Mouse (Mus musculus) E14TG2a.4 (cell line): Measurements from ENCODE around the gene Pigx.
"Not testable (repeated sequence)": the region's sequence is repeated elsewhere in the genome, so short reads cannot be mapped to it uniquely, and the experiment has no call there.

ENCODE experiments used
- H3K27me3 ChIP-seq: 2 replicates; pipeline ENCODE4 v1.6.1; 2014; ENCODE audit warnings: low read length, control low read depth; ENCODE audit not compliant: insufficient read depth
- H3K36me3 ChIP-seq: 2 replicates; pipeline ENCODE4 v1.6.1; 2014; ENCODE audit warnings: low read length, control low read depth; ENCODE audit not compliant: insufficient read depth
- H3K4me1 ChIP-seq: replicated peaks from 2 replicates; pipeline ENCODE4 v1.6.1; 2014; ENCODE audit warnings: low read depth, low read length, control low read depth
- H3K4me3 ChIP-seq: replicated peaks from 2 replicates; pipeline ENCODE4 v1.5.1; 2014; ENCODE audit warnings: mild to moderate bottlenecking, low read length
- H3K9me3 ChIP-seq: 2 replicates; pipeline ENCODE4 v1.6.1; 2014; ENCODE audit warnings: low read length, control low read depth
- CTCF ChIP-seq: conservative IDR thresholded peaks from 2 replicates; pipeline ENCODE4 v1.5.1; 2014; ENCODE audit warnings: low read length
- NANOG ChIP-seq: IDR thresholded peaks from 2 replicates; pipeline ENCODE4 v1.6.1; 2014; ENCODE audit warnings: borderline replicate concordance, low read length, mixed read lengths
- POU5F1 ChIP-seq: IDR thresholded peaks from 2 replicates; pipeline ENCODE4 v1.6.1; 2014; ENCODE audit warnings: low read length, borderline replicate concordance

The Pigx gene

GRCm38 (mm10) chr16:32076406-32076805, 23.1 kb downstream of the Pigx start:
- TF ChIP-seq CTCF (no peak), POU5F1 (no peak), NANOG (no peak)
- H3K27me3 ChIP-seq = no peaks in the 10 kb centered on the region
- peaks cover 44% of the 10 kb centered on the region for H3K4me1 ChIP-seq
- peaks cover 7% of the 10 kb centered on the region for H3K36me3 ChIP-seq
- H3K9me3 ChIP-seq = no peaks in the 10 kb centered on the region
- H3K4me3 ChIP-seq = no peak overlapping the region

GRCm38 (mm10) chr16:32075762-32076161, 23.8 kb downstream of the Pigx start:
- H3K4me3 ChIP-seq = no peak overlapping the region
- H3K4me1 ChIP-seq = peaks cover 44% of the 10 kb centered on the region
- TF ChIP-seq NANOG (no peak), POU5F1 (no peak), CTCF (no peak)
- H3K36me3 ChIP-seq = peaks cover 7% of the 10 kb centered on the region
- H3K9me3 ChIP-seq = no peaks in the 10 kb centered on the region
- no peaks in the 10 kb centered on the region for H3K27me3 ChIP-seq

- H3K27me3 ChIP-seq, H3K4me3 ChIP-seq, H3K9me3 ChIP-seq: not testable (repeated sequence)
- Histone ChIP-seq H3K4me1 (peaks cover 47% of the 10 kb centered on the region), H3K36me3 (peaks cover 13% of the 10 kb centered on the region; the same call in 1 of the 2 replicates)
Measured at GRCm38 (mm10) chr16:32070070-32070469, 29.5 kb downstream of the Pigx start.

GRCm38 (mm10) chr16:32068389-32069300, 30.9 kb downstream of the Pigx start:
- peaks cover 43% of the 10 kb centered on the region for H3K4me1 ChIP-seq
- no peak overlapping the region for H3K4me3 ChIP-seq
- no peaks in the 10 kb centered on the region for H3K9me3 ChIP-seq
- TF ChIP-seq CTCF = no peak
- TF ChIP-seq NANOG = no peak
- no peak for TF ChIP-seq POU5F1
- H3K27me3 ChIP-seq = no peaks in the 10 kb centered on the region
- H3K36me3 ChIP-seq = peaks cover 19% of the 10 kb centered on the region; the same call in 1 of the 2 replicates

GRCm38 (mm10) chr16:32066899-32067298, 32.6 kb downstream of the Pigx start:
- no peaks in the 10 kb centered on the region for H3K27me3 ChIP-seq
- H3K36me3 ChIP-seq = peaks cover 19% of the 10 kb centered on the region; the same call in 1 of the 2 replicates
- H3K4me3 ChIP-seq = no peak overlapping the region
- TF ChIP-seq NANOG (no peak), CTCF (no peak), POU5F1 (no peak)
- no peaks in the 10 kb centered on the region for H3K9me3 ChIP-seq
- H3K4me1 ChIP-seq = peaks cover 36% of the 10 kb centered on the region

GRCm38 (mm10) chr16:32063900-32064299, 35.6 kb downstream of the Pigx start:
- peaks cover 19% of the 10 kb centered on the region for H3K4me1 ChIP-seq
- TF ChIP-seq POU5F1 (no peak), NANOG (no peak)
- no peaks in the 10 kb centered on the region for H3K9me3 ChIP-seq

GRCm38 (mm10) chr16:32062226-32062625, 37.3 kb downstream of the Pigx start:
- Histone ChIP-seq H3K9me3 (no peaks in the 10 kb centered on the region), H3K27me3 (no peaks in the 10 kb centered on the region), H3K4me3 (no peak overlapping the region), H3K36me3 (peaks cover 17% of the 10 kb centered on the region; the same call in 1 of the 2 replicates), H3K4me1 (peaks cover 14% of the 10 kb centered on the region)
- TF ChIP-seq NANOG = no peak
- no peak for TF ChIP-seq POU5F1
- TF ChIP-seq CTCF = no peak

More at GRCm38 (mm10) chr16:32063900-32064299, 35.6 kb downstream of the Pigx start:
- peaks cover 19% of the 10 kb centered on the region; the same call in 1 of the 2 replicates for H3K36me3 ChIP-seq
- H3K27me3 ChIP-seq = no peaks in the 10 kb centered on the region
- H3K4me3 ChIP-seq = no peak overlapping the region

GRCm38 (mm10) chr16:32059840-32060523, 39.6 kb downstream of the Pigx start:
- H3K36me3 ChIP-seq = 0 out of 2 replicates have a peak, but pooled peaks cover 5% of the 10 kb centered on the region
- no peak overlapping the region for H3K4me3 ChIP-seq
- TF ChIP-seq CTCF = no peak
- TF ChIP-seq NANOG = no peak
- TF ChIP-seq POU5F1 = no peak
- H3K27me3 ChIP-seq = no peaks in the 10 kb centered on the region
- H3K4me1 ChIP-seq = 0 out of 2 replicates have a peak, but pooled peaks cover 4% of the 10 kb centered on the region
- H3K9me3 ChIP-seq = no peaks in the 10 kb centered on the region
